Mouse (Mus musculus): ENCODE measurements around the gene Cirbp. TPM values are rescaled to one million over a fixed set of nuclear protein-coding genes. Genes with fewer than 3 reads are reported as not detected.

Cirbp gene
- 121 and 163 TPM in 2 replicates for total RNA-seq (2014; rRNA removed; ENCODE audit: low replicate concordance)
- 208 and 330 TPM in 2 replicates for polyA plus RNA-seq (2015; fragmentation: Nextera tagmentation; extraction: Ambion mirVana)

DNA sequence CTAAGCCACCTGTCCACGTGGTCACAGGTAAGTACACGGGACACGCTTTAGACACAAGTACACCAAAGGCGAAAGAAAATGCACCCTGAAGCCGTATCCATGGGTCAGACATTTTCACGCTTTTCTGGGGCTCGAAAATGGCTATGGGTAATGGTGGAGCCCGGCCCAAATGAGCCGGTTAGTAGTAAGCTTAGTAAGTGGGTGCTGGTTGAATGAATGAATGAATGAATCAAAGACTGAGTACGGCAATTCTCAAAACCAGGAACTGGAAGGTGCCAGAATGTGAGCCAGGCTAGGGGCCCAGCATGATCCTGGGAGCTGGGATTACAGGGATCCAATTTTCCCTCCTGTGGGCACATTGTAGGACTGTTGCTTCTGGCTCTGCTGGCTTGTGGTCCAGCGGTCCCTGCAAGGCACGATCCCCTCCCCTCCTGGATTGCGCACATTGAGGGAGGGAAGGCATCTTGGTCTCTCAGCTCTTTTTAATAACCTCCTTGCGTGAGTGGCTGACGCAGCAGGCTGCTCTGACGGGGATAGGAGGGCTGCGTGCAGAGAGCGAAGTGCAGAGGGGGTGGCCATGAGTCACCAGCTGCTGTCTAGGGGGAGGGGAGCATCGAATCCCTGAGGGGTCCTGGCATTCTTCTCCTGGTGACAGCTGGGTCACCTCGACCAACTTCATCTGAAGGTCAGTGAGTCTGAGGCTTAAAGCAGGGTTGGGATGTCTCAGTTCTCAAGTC lies at the start of gene Cirbp:
Cirbp (plus strand) TSS at position 594 of the 737 bp plus-strand sequence.
- H3K9me3 ChIP-seq (replicated peaks; ENCODE audit: control insufficient read depth, low read length), result no peaks in the 10 kb centered on the region
- H3K36me3 ChIP-seq (replicated peaks; ENCODE audit: control insufficient read depth, insufficient read depth, low read length), result peaks cover 10% of the 10 kb centered on the region
- H3K4me3 ChIP-seq (ENCODE audit: low read depth, low read length), result peak within 1 kb of the TSS; percentile 45
- H3K4me2 ChIP-seq (ENCODE audit: low read depth, low read length), result peak within 1 kb of the TSS; percentile 87
- ATAC-seq (ENCODE audit: insufficient read depth, low read depth) (peak; percentile 5; the same call in 1 of the 2 replicates), DNase-seq (ENCODE audit: low spot score) (peak; percentile 84)
- 13% methylated on average over 20 of the region's 20 CpGs for WGBS
- H3K4me1 ChIP-seq (ENCODE audit: control insufficient read depth, insufficient read depth), result peaks cover 51% of the 10 kb centered on the region
- H3K27ac ChIP-seq (ENCODE audit: low read depth), result peak within 1 kb of the TSS; percentile 88
- H3K9ac ChIP-seq (replicated peaks; ENCODE audit: low read depth, low read length), result peak within 1 kb of the TSS; percentile 56
- no peaks in the 10 kb centered on the region for H3K27me3 ChIP-seq (ENCODE audit: control insufficient read depth, insufficient read depth, low read length)
- no peak for TF ChIP-seq CTCF (IDR thresholded peaks at IDR 0.05; ENCODE audit: low read depth)
- no peak for TF ChIP-seq EP300 (IDR thresholded peaks at IDR 0.05; ENCODE audit: low read depth)

DNA sequence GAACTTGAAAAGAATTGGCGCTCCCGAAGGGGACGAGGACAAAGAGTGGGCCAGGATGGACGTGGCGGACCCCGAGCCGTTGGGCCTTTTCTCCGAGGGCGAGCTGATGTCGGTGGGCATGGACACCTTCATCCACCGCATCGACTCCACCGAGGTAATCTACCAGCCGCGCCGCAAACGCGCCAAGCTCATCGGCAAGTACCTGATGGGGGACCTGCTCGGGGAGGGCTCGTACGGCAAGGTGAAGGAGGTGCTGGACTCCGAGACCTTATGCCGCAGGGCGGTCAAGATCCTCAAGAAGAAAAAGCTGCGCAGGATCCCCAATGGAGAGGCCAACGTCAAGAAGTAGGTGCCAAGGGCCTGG lies 49.2 kb upstream of the Cirbp start:
- no peaks in the 10 kb centered on the region for H3K9me3 ChIP-seq (replicated peaks; ENCODE audit: control insufficient read depth, low read length)
- DNase-seq (ENCODE audit: low spot score) (no peak), ATAC-seq (ENCODE audit: insufficient read depth, low read depth) (no peak)
- WGBS, result under 1% methylated on average over 27 of the region's 27 CpGs
- TF ChIP-seq EP300 (IDR thresholded peaks at IDR 0.05; ENCODE audit: low read depth) (no peak), CTCF (IDR thresholded peaks at IDR 0.05; ENCODE audit: low read depth) (no peak)
- peak overlapping the region; percentile 93 for H3K4me2 ChIP-seq (ENCODE audit: low read depth, low read length)
- peak overlapping the region; percentile 92 for H3K9ac ChIP-seq (replicated peaks; ENCODE audit: low read depth, low read length)
- peaks cover 31% of the 10 kb centered on the region for H3K4me1 ChIP-seq (ENCODE audit: control insufficient read depth, insufficient read depth)
- H3K27me3 ChIP-seq (ENCODE audit: control insufficient read depth, insufficient read depth, low read length), result no peaks in the 10 kb centered on the region
- peak overlapping the region; percentile 97 for H3K4me3 ChIP-seq (ENCODE audit: low read depth, low read length)
- peaks cover 6% of the 10 kb centered on the region; the same call in 1 of the 2 replicates for H3K36me3 ChIP-seq (replicated peaks; ENCODE audit: control insufficient read depth, insufficient read depth, low read length)
- H3K27ac ChIP-seq (ENCODE audit: low read depth), result peak overlapping the region; percentile 71

DNA sequence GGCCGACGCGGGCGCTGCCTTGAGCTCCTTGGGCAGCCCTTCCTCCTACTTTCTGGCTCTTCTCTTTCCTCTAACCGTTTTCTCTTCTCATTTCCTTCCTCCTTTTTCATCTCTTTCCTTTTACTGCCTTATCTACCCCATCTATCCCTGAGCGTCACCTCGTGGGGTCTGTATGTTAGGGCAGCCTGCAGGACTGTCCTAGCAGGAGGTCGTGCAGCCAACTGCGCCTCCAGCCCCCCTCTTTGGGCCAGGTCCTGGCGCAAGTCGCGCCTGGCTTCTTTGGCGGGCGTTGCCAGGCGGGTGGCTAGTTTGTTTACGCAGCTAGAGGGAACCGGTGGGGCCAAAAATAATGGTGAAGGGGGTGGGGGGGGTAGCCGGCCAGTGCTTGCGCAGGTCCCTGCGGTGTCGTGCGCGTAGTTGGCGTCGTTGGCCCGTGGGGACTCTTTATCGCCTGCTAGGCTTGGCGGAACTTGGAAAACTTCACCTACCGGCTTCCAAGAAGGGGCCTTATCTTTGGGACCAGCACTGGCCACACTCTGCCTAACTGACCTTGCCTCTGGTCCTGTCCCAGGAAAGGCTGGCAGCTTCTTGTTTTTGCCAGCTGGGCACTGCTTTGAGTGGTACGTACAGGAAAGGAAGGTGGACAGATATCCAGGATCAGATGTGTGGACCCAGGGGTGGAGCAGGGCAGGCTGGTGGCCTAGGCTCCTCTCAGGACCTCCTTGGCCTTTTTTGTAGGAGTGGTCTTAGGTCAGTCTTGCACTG lies 48.7 kb upstream of the Cirbp start:
- Histone ChIP-seq H3K4me1 (ENCODE audit: control insufficient read depth, insufficient read depth) (peaks cover 31% of the 10 kb centered on the region), H3K4me2 (ENCODE audit: low read depth, low read length) (peak overlapping the region; percentile 93), H3K27ac (ENCODE audit: low read depth) (peak overlapping the region; percentile 71), H3K9me3 (replicated peaks; ENCODE audit: control insufficient read depth, low read length) (no peaks in the 10 kb centered on the region), H3K9ac (replicated peaks; ENCODE audit: low read depth, low read length) (peak overlapping the region; percentile 92), H3K36me3 (replicated peaks; ENCODE audit: control insufficient read depth, insufficient read depth, low read length) (peaks cover 9% of the 10 kb centered on the region; the same call in 1 of the 2 replicates), H3K4me3 (ENCODE audit: low read depth, low read length) (peak overlapping the region; percentile 97), H3K27me3 (ENCODE audit: control insufficient read depth, insufficient read depth, low read length) (no peaks in the 10 kb centered on the region)
- WGBS, result under 1% methylated on average over 30 of the region's 30 CpGs
- TF ChIP-seq EP300 (IDR thresholded peaks at IDR 0.05; ENCODE audit: low read depth) (no peak), CTCF (IDR thresholded peaks at IDR 0.05; ENCODE audit: low read depth) (no peak)
- DNase-seq (ENCODE audit: low spot score) (peak; percentile 53), ATAC-seq (ENCODE audit: insufficient read depth, low read depth) (no peak)

DNA sequence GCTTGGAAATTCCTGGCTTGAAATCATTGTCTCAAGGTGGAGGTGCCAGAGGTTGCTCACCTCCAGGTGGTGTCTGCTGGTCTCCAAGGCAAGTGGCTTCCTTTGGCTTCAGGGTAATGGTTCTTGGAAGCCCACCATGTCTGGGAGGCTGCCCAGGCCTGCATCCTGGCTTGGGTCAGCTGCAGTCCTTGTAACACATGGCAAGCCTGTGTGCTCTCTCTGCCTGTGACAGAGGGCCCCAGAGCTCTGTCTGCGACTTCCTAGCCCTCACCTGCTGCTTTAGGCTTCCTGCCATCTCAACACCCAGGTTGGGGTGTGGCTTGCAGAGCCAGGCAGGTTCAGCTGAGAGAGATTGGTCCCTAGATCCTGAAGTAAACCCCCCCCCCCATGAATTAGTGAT lies 48.0 kb upstream of the Cirbp start:
- H3K36me3 ChIP-seq (replicated peaks; ENCODE audit: control insufficient read depth, insufficient read depth, low read length), result peaks cover 9% of the 10 kb centered on the region; the same call in 1 of the 2 replicates
- ATAC-seq (ENCODE audit: insufficient read depth, low read depth) (no peak), DNase-seq (ENCODE audit: low spot score) (no peak)
- 36% methylated on average over 1 of the region's 1 CpGs for WGBS
- H3K9me3 ChIP-seq (replicated peaks; ENCODE audit: control insufficient read depth, low read length), result no peaks in the 10 kb centered on the region
- no peaks in the 10 kb centered on the region for H3K27me3 ChIP-seq (ENCODE audit: control insufficient read depth, insufficient read depth, low read length)
- peak overlapping the region; percentile 92 for H3K9ac ChIP-seq (replicated peaks; ENCODE audit: low read depth, low read length)
- H3K27ac ChIP-seq (ENCODE audit: low read depth), result peak overlapping the region; percentile 71
- peak overlapping the region; percentile 97 for H3K4me3 ChIP-seq (ENCODE audit: low read depth, low read length)
- H3K4me2 ChIP-seq (ENCODE audit: low read depth, low read length), result peak overlapping the region; percentile 93
- no peak for TF ChIP-seq CTCF (IDR thresholded peaks at IDR 0.05; ENCODE audit: low read depth)
- no peak for TF ChIP-seq EP300 (IDR thresholded peaks at IDR 0.05; ENCODE audit: low read depth)
- H3K4me1 ChIP-seq (ENCODE audit: control insufficient read depth, insufficient read depth), result peaks cover 31% of the 10 kb centered on the region

DNA sequence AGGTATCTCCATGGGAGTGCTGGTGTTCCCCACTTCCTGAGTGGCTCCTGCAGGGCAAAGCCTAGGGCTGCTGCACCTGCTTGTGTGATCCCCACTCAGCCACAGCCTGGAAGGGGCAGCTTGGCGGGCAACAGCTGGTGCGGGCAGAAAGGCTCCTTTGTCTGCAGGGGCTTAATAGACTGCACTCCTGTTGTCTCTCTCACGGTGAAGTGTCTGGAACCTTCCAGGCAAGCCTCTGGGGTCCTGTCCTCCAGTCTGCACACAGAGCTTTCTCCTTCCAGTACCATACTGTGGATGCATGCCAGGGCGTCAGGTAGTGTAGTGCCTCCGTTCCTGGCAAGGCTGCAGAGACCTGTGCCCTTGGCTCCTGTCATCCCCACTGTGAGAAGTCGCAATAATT lies 47.2 kb upstream of the Cirbp start:
- peak overlapping the region; percentile 93; the same call in 1 of the 2 replicates for H3K4me2 ChIP-seq (ENCODE audit: low read depth, low read length)
- no peaks in the 10 kb centered on the region for H3K27me3 ChIP-seq (ENCODE audit: control insufficient read depth, insufficient read depth, low read length)
- H3K4me3 ChIP-seq (ENCODE audit: low read depth, low read length), result no peak overlapping the region
- H3K4me1 ChIP-seq (ENCODE audit: control insufficient read depth, insufficient read depth), result peaks cover 31% of the 10 kb centered on the region
- DNase-seq (ENCODE audit: low spot score), result no peak
- 61% methylated on average over 6 of the region's 6 CpGs for WGBS
- H3K27ac ChIP-seq (ENCODE audit: low read depth), result no peak overlapping the region
- no peak for TF ChIP-seq EP300 (IDR thresholded peaks at IDR 0.05; ENCODE audit: low read depth)
- no peak for TF ChIP-seq CTCF (IDR thresholded peaks at IDR 0.05; ENCODE audit: low read depth)
- H3K36me3 ChIP-seq (replicated peaks; ENCODE audit: control insufficient read depth, insufficient read depth, low read length), result peaks cover 10% of the 10 kb centered on the region; the same call in 1 of the 2 replicates
- no peaks in the 10 kb centered on the region for H3K9me3 ChIP-seq (replicated peaks; ENCODE audit: control insufficient read depth, low read length)
- ATAC-seq (ENCODE audit: insufficient read depth, low read depth), result no peak
- 0 out of 2 replicates have a peak overlapping the region, but pooled peaks have one; percentile 25 for H3K9ac ChIP-seq (replicated peaks; ENCODE audit: low read depth, low read length)

Measured in heart, postnatal 0 days (tissue).